Mouse (Mus musculus) liver, embryonic 11.5 days (tissue): ENCODE measurements around the gene Tmem132b. TPM values are rescaled to one million over a fixed set of nuclear protein-coding genes. Genes with fewer than 3 reads are reported as not detected.
A peak's percentile ranks its signal among the peaks of the same experiment; 100 is the strongest.
"Not testable (repeated sequence)": the region's sequence is repeated elsewhere in the genome, so short reads cannot be mapped to it uniquely, and the experiment has no call there.

Experiments
- ATAC-seq: fragments of 200-750 bp; cut with Nextera tagmentation; replicated peaks from 2 replicates; pipeline ENCODE4 v1.8.0; 2017; ENCODE audit warnings: moderate number of reproducible peaks, mild to moderate bottlenecking, moderate TSS enrichment, moderate library complexity; ENCODE audit not compliant: low FRiP score
- DNase-seq: peaks from one replicate; pipeline ENCODE4 v3.0.0-alpha.2; 2017; ENCODE audit warnings: low spot score
- H3K27ac ChIP-seq: fragments of 300-500 bp; sonication (generic); 2 replicates; pipeline ENCODE4 v1.5.1; 2014; ENCODE audit warnings: mild to moderate bottlenecking, low read depth, low read length, control low read depth
- H3K27me3 ChIP-seq: fragments of 300-500 bp; sonication (generic); replicated peaks from 2 replicates; pipeline ENCODE4 v1.6.1; 2014; ENCODE audit warnings: low read length, mixed read lengths; ENCODE audit not compliant: control insufficient read depth, insufficient read depth
- H3K36me3 ChIP-seq: fragments of 300-500 bp; sonication (generic); 2 replicates; pipeline ENCODE4 v1.6.1; 2014; ENCODE audit warnings: mild to moderate bottlenecking, low read length, moderate library complexity, mixed read lengths; ENCODE audit not compliant: control insufficient read depth, insufficient read depth
- H3K4me1 ChIP-seq: fragments of 300-500 bp; sonication (generic); replicated peaks from 2 replicates; pipeline ENCODE4 v1.6.1; 2014; ENCODE audit warnings: low read length, mixed read lengths; ENCODE audit not compliant: control insufficient read depth, insufficient read depth
- H3K4me2 ChIP-seq: fragments of 300-500 bp; sonication (generic); 2 replicates; pipeline ENCODE4 v1.6.1; 2014; ENCODE audit warnings: mild to moderate bottlenecking, control low read depth, moderate library complexity
- H3K4me3 ChIP-seq: fragments of 300-500 bp; sonication (generic); 2 replicates; pipeline ENCODE4 v1.5.1; 2014; ENCODE audit warnings: low read depth, low read length, control low read depth
- H3K9ac ChIP-seq: fragments of 300-500 bp; sonication (generic); 2 replicates; pipeline ENCODE4 v1.6.1; 2014; ENCODE audit warnings: low read depth, low read length, control low read depth
- H3K9me3 ChIP-seq: fragments of 300-500 bp; sonication (generic); 2 replicates; pipeline ENCODE4 v1.6.1; 2016; ENCODE audit warnings: low read length, inconsistent platforms, mixed read lengths; ENCODE audit not compliant: control insufficient read depth
- WGBS: fragments of 180-500 bp; shearing (Covaris S2); extraction: QIAGEN DNeasy Blood & Tissue Kit; methylation state at CpG from one replicate; pipeline ENCODE4 v1.1.7; 2014; 5-methylcytosine and 5-hydroxymethylcytosine counted together
- polyA plus RNA-seq: library from polyadenylated mRNA; unstranded; fragments of >200 nt; fragmentation: Nextera tagmentation; extraction: Ambion mirVana; gene quantifications from 2 replicates; pipeline ENCODE4 v1.2.1, GENCODE M21; 2014

The Tmem132b gene
- 0.05 and 0.15 TPM in 2 replicates for polyA plus RNA-seq

DNA sequence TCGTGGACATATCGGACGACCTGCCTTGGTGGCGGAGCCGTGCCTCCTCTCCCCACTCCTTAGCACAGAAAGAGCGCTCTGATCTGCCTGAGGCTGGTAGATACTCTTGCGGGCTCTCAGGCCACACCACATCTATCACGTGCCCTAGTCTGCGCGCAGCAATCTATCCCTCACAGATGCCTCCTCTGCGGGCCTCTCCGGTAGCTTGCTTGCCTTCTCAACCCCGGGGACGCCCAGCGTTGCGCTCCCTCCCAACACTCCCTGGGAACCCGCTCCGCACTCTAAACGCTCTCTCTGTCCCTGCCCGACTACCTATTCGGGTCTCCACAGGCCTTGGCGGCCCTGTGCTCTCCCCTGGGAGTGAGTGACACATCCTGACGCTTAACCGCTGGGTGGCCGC is at the start of gene Tmem132b:
Gene Tmem132b (plus strand): TSS at position 141 of the 400 bp plus-strand sequence.
- peak within 1 kb of the TSS; percentile 42 for H3K4me3 ChIP-seq
- peak; percentile 54; the same call in 1 of the 2 replicates for ATAC-seq
- no peaks in the 10 kb centered on the region for H3K9me3 ChIP-seq
- 2% methylated on average over 25 of the region's 25 CpGs for WGBS
- H3K27ac ChIP-seq = no peak within 1 kb of the TSS
- H3K4me1 ChIP-seq = no peaks in the 10 kb centered on the region; the same call in 1 of the 2 replicates
- peaks cover 71% of the 10 kb centered on the region for H3K27me3 ChIP-seq
- peak within 1 kb of the TSS; percentile 62 for H3K4me2 ChIP-seq
- H3K9ac ChIP-seq = no peak within 1 kb of the TSS
- peak; percentile 51 for DNase-seq
- H3K36me3 ChIP-seq = no peaks in the 10 kb centered on the region

DNA sequence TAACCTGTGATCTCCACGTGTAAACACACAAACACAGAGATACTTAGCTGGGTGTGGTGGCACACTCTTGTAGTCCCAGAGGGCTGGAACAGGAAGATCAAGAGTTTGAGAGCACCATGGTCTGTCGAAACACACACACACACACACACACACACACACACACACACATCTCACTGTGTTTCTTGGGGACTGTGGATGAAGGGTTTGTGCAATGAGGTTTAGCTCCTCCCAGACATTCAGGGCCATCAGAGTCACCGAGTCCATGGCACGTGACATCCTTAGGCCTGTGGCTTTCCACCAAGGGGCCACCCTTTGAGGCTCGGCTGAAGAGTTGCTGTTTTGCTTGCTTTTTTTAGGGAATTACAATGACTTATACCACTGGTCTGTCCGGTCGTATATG is 49.1 kb upstream of the Tmem132b start:
- ATAC-seq = no peak
- Histone ChIP-seq H3K4me3 (no peak overlapping the region), H3K4me2 (no peak overlapping the region), H3K9me3 (no peaks in the 10 kb centered on the region), H3K27ac (no peak overlapping the region), H3K9ac (no peak overlapping the region), H3K36me3 (peaks cover 7% of the 10 kb centered on the region; the same call in 1 of the 2 replicates), H3K4me1 (peaks cover 3% of the 10 kb centered on the region; the same call in 1 of the 2 replicates), H3K27me3 (no peaks in the 10 kb centered on the region)
- WGBS = 82% methylated on average over 7 of the region's 7 CpGs
- DNase-seq = no peak

DNA sequence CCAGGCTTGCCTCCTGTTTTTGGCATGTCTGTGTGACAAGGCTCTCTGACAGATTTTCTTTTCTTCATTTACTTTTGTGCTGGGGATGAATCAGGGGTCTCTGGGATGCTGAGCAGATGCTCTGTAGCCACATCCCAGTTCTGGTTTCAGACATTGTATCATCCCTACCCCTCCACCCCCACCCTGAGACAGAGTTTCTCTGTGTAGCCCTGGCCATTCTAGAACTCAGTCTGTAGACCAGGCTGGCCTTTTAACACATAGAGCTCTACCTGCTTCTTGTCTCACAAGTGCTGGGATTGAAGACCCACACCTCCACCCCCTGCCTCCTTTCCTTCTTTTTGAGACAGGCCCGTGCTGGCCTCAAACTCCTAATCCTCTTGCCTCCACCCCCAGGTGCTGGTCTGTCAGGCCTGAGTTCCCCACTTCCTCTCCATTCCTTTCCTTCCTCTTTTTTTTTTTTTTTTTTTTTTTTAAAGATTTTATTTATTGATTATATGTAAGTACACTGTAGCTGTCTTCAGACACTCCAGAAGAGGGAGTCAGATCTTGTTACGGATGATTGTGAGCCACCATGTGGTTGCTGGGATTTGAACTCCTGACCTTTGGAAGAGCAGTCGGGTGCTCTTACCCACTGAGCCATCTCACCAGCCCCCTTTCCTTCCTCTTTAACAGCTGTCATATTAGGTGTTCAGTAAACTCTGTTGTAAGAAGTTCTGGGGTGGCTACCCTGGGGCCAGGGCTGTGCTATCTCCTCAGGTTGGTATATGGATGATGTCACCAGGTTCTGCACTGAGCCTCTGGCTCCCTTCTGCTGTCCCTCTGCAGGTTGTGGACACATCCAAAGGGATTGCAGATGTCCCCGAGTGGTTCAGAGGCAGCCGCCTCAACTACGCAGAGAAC is 47.6 kb upstream of the Tmem132b start:
- WGBS = 70% methylated on average over 6 of the region's 6 CpGs
- DNase-seq (no peak), ATAC-seq (0 out of 2 replicates have a peak, but pooled peaks have one; percentile 30)
- no peaks in the 10 kb centered on the region for H3K27me3 ChIP-seq
- no peak overlapping the region for H3K4me2 ChIP-seq
- H3K4me1 ChIP-seq = no peaks in the 10 kb centered on the region; the same call in 1 of the 2 replicates
- no peak overlapping the region for H3K27ac ChIP-seq
- no peak overlapping the region for H3K4me3 ChIP-seq
- no peak overlapping the region for H3K9ac ChIP-seq
- H3K36me3 ChIP-seq = peaks cover 7% of the 10 kb centered on the region; the same call in 1 of the 2 replicates
- H3K9me3 ChIP-seq = no peaks in the 10 kb centered on the region

DNA sequence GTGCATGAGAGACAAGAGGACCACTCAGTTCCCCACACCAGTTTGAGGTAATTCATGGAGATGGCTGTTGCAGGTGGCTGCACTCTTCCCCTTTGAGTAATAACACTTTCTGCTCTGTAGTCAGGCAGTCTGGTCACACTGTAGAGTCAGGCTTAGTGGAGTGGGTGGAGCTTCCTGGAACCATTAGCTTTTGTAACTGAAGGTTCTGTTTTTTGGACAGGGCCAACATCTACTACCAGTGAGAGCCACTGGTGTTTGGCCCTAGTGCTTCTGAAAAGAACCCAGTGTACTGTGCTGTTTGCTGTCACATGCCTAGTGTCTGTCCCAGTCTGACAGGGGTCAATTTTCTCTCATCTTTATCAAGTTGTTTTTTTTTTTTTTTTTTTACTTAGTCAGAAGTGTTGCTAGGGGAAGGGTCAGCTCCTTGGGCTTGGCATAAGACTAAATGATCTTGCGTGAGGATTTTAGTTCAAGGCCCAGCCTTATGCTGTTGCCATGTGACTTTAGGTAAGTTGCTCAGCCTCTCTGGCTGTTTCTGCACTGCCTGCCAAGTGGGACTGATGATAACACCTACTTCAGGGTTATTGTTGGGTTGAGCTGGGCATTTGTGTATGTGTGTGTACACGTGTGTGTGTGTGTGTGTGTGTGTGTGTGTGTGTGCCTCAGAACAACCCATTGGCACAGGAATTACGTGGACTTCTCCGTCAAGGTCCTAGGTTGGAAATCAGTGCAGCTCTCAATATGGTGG is 46.4 kb upstream of the Tmem132b start:
- Histone ChIP-seq H3K4me2 (no peak overlapping the region), H3K36me3 (peaks cover 7% of the 10 kb centered on the region; the same call in 1 of the 2 replicates), H3K4me1 (no peaks in the 10 kb centered on the region; the same call in 1 of the 2 replicates), H3K4me3 (no peak overlapping the region), H3K27me3 (no peaks in the 10 kb centered on the region), H3K9ac (no peak overlapping the region), H3K27ac (no peak overlapping the region; the same call in 1 of the 2 replicates), H3K9me3 (no peaks in the 10 kb centered on the region)
- DNase-seq (no peak), ATAC-seq (no peak)
- WGBS = 88% methylated on average over 4 of the region's 4 CpGs

DNA sequence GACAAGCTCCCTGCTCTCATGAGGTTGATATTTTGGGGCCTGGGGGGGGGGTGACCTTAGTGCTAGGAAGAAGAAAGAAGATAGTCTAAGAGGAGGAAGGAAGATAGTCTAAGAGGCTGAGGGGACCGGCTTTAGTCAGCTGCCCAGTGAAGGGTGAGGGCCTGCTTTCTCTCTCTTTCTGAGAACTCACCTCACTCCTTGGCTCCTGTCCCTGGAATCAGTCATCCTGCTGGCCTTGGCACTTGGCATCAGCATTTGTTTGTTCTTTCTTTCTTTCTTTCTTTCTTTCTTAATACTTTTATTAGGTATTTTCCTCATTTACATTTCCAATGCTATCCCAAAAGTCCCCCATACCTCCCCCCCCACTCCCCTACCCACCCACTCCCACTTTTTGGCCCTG is 45.5 kb upstream of the Tmem132b start:
- no peak for DNase-seq
- Histone ChIP-seq H3K36me3 (peaks cover 7% of the 10 kb centered on the region; the same call in 1 of the 2 replicates), H3K4me1 (no peaks in the 10 kb centered on the region; the same call in 1 of the 2 replicates), H3K27ac (no peak overlapping the region), H3K27me3 (no peaks in the 10 kb centered on the region), H3K4me2 (no peak overlapping the region), H3K9me3 (no peaks in the 10 kb centered on the region), H3K4me3 (no peak overlapping the region), H3K9ac (no peak overlapping the region)
- 77% methylated on average over 1 of the region's 1 CpGs for WGBS
- no peak for ATAC-seq

DNA sequence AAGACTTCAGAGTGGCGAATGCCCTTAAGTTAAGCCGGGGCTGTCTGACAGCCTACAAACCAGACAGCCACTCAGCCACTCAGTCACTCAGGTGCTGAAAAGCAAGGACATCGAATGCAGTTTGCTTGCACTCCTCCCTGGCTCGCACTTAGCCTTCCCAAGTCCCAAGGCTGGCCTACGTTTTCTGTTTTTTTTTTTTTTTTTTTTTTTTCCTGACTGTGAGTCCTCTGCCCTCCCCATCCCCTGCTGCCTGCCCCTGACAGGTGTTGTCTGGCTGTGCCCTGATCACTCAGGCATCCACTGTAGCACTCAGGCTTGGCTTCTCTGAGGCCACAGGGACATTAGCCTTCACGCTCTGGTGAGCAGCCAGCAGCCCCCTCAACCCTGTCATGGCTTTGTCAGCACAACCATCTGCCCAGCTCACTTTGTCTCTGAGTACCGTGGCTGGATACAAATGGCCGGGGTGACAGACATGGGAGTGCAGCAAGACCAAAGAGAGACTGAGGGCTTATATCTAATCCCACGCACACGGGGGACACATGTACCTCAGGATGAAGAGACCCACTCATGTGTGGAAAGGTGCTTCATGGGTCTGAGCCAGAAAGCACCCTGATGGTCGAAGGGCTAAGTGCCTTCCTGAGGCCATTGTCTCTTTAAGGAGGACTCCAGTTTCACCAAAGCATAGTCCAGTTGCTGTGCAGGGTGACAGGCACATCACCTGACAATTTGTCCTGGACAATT is 44.0 kb upstream of the Tmem132b start:
- 80% methylated on average over 11 of the region's 11 CpGs for whole genome bisulfite sequencing
- no peaks in the 10 kb centered on the region for H3K9me3 ChIP-seq
- H3K4me1 ChIP-seq = no peaks in the 10 kb centered on the region; the same call in 1 of the 2 replicates
- H3K27me3 ChIP-seq = no peaks in the 10 kb centered on the region
- peaks cover 7% of the 10 kb centered on the region; the same call in 1 of the 2 replicates for H3K36me3 ChIP-seq
- no peak overlapping the region for H3K27ac ChIP-seq
- DNase-seq (no peak), ATAC-seq (no peak)
- no peak overlapping the region for H3K4me3 ChIP-seq
- H3K4me2 ChIP-seq = no peak overlapping the region
- no peak overlapping the region for H3K9ac ChIP-seq

DNA sequence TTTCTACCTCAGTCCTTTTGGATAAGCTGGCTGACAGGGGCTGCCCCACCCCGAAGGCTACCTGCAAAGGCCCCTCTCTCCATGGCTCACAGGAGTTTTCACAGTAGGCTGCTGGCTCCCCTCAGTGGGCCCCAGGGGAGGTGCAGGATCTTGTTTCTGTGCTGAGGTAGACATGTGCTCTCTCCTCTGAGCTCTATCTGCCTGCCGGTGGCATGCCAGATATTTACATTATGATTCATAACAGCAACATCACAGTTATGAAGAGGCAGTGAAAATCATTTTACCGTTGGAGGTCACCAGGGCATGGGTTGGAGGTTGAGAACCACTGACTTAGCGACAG is 43.5 kb upstream of the Tmem132b start:
- DNase-seq (no peak), ATAC-seq (0 out of 2 replicates have a peak, but pooled peaks have one; percentile 46)
- H3K9me3 ChIP-seq = no peaks in the 10 kb centered on the region
- H3K4me2 ChIP-seq = no peak overlapping the region
- WGBS = 70% methylated on average over 4 of the region's 4 CpGs
- no peak overlapping the region for H3K4me3 ChIP-seq
- no peaks in the 10 kb centered on the region for H3K27me3 ChIP-seq
- H3K4me1 ChIP-seq = no peaks in the 10 kb centered on the region; the same call in 1 of the 2 replicates
- no peak overlapping the region for H3K27ac ChIP-seq
- H3K9ac ChIP-seq = no peak overlapping the region
- peaks cover 7% of the 10 kb centered on the region; the same call in 1 of the 2 replicates for H3K36me3 ChIP-seq

DNA sequence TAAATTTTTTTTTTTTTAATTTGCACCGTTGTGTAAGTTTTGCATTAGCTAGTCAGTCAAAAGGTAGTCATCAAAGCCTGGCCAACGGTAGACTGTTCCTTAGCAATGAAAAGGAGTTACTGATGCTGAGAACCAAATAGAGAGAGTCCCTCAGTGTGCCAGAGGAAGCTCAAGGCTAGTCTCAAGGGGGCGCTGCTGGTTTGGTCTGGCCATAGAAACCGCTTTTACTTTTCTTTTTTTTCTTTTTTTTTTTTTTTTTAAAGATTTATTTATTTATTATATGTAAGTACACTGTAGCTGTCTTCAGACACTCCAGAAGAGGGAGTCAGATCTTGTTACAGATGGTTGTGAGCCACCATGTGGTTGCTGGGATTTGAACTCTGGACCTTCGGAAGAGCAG is 42.6 kb upstream of the Tmem132b start:
- not testable (repeated sequence) for H3K36me3 ChIP-seq, H3K27me3 ChIP-seq

More for the DNA sequence above, 42.6 kb upstream of the Tmem132b start:
- DNase-seq, ATAC-seq, H3K9me3 ChIP-seq, H3K4me3 ChIP-seq, H3K4me2 ChIP-seq, H3K9ac ChIP-seq, H3K27ac ChIP-seq, H3K4me1 ChIP-seq: not testable (repeated sequence)
- WGBS = 88% methylated on average over 5 of the region's 5 CpGs
